Mouse (Mus musculus): ENCODE measurements around the gene B230104I21Rik. TPM values are rescaled to one million over a fixed set of nuclear protein-coding genes. Genes with fewer than 3 reads are reported as not detected.
A peak's percentile ranks its signal among the peaks of the same experiment; 100 is the strongest.

The B230104I21Rik gene
- polyA plus RNA-seq, 1 experiment from 2014 or later = not detected

DNA sequence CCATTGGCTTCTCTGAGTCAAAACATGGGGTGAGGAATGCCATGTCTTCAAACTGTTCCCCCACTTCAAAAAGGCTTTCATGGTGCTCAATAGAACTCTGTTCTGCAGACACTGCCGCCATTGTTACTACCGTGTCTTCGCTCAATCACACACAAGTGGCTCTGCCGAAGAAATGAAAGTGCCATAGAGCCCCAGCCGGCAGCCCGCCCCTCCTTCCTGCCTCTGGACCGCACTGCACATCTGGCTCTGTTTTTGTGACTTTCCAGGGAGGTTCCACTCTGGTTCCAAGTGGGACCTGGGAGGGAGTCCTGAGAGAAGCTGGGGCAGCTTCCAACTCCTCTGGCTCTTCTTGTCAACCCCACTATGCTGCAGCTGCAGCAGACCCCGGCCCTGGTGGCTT lies 49.3 kb downstream of the B230104I21Rik start:
- 65% methylated on average over 8 of the region's 8 CpGs for WGBS
- ATAC-seq (ENCODE audit: low FRiP score) = no peak

DNA sequence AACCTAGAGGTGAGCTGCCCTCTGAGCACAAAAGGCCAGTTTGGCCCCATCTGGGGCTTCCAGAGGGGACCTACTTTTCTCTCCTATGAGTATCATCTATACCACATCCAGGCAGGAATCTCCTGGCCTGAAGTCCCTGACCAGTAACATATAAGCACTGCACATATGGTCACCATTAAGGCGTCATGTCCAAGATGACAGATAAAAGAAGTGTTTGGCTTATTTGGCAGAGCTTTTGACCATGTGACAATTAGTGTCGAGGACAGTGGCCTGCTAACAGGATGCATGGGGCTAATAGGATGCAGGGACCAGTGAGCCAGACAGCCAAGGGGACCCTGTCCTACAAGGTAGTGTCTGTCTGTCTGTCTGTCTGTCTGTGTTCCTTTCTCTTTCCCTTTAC lies 50.0 kb downstream of the B230104I21Rik start:
- Histone ChIP-seq H3K9me3 (ENCODE audit: control insufficient read depth, low read length) (no peaks in the 10 kb centered on the region), H3K27ac (no peak overlapping the region), H3K4me3 (replicated peaks; ENCODE audit: low read length) (no peak overlapping the region), H3K4me2 (replicated peaks) (no peak overlapping the region), H3K4me1 (replicated peaks; ENCODE audit: control insufficient read depth, insufficient read depth, low read length) (peaks cover 18% of the 10 kb centered on the region), H3K27me3 (ENCODE audit: control insufficient read depth, insufficient read depth, low read length) (no peaks in the 10 kb centered on the region), H3K36me3 (replicated peaks; ENCODE audit: control insufficient read depth, insufficient read depth) (no peaks in the 10 kb centered on the region), H3K9ac (no peak overlapping the region)
- ATAC-seq (ENCODE audit: low FRiP score) (no peak), DNase-seq (ENCODE audit: low spot score) (no peak)
- 75% methylated on average over 2 of the region's 2 CpGs for WGBS

More for the DNA sequence above, 49.3 kb downstream of the B230104I21Rik start:
- no peaks in the 10 kb centered on the region for H3K27me3 ChIP-seq (ENCODE audit: control insufficient read depth, insufficient read depth, low read length)
- no peaks in the 10 kb centered on the region for H3K9me3 ChIP-seq (ENCODE audit: control insufficient read depth, low read length)
- H3K9ac ChIP-seq = no peak overlapping the region
- peaks cover 11% of the 10 kb centered on the region for H3K4me1 ChIP-seq (replicated peaks; ENCODE audit: control insufficient read depth, insufficient read depth, low read length)
- H3K36me3 ChIP-seq (replicated peaks; ENCODE audit: control insufficient read depth, insufficient read depth) = no peaks in the 10 kb centered on the region
- no peak overlapping the region for H3K4me2 ChIP-seq (replicated peaks)
- no peak overlapping the region for H3K27ac ChIP-seq
- no peak for DNase-seq (ENCODE audit: low spot score)
- no peak overlapping the region for H3K4me3 ChIP-seq (replicated peaks; ENCODE audit: low read length)

DNA sequence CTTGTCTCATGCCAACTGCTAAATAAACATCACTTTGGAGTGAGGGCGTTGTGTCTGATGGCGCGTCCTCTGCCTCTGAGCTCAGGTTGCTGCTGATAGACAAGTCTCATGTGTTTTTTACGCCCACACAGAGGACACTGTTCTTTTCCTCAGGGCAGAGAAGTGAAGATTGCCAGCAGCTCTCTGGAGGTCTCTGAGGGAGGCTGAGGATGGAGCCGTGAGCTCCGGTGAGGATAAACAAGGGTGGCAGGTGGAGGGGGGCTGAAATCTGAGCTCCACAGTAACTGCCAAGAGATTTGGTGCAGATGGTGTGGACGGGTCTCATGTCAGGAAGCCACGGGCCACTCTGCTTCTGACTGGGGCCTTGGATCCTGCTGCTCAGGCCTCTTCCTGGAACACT lies 50.9 kb downstream of the B230104I21Rik start:
- Histone ChIP-seq H3K4me2 (replicated peaks) (no peak overlapping the region), H3K27ac (no peak overlapping the region), H3K4me3 (replicated peaks; ENCODE audit: low read length) (no peak overlapping the region), H3K4me1 (replicated peaks; ENCODE audit: control insufficient read depth, insufficient read depth, low read length) (peaks cover 26% of the 10 kb centered on the region), H3K9ac (no peak overlapping the region), H3K27me3 (ENCODE audit: control insufficient read depth, insufficient read depth, low read length) (no peaks in the 10 kb centered on the region), H3K36me3 (replicated peaks; ENCODE audit: control insufficient read depth, insufficient read depth) (no peaks in the 10 kb centered on the region), H3K9me3 (ENCODE audit: control insufficient read depth, low read length) (no peaks in the 10 kb centered on the region)
- DNase-seq (ENCODE audit: low spot score) (no peak), ATAC-seq (ENCODE audit: low FRiP score) (no peak)
- 40% methylated on average over 8 of the region's 8 CpGs for WGBS

DNA sequence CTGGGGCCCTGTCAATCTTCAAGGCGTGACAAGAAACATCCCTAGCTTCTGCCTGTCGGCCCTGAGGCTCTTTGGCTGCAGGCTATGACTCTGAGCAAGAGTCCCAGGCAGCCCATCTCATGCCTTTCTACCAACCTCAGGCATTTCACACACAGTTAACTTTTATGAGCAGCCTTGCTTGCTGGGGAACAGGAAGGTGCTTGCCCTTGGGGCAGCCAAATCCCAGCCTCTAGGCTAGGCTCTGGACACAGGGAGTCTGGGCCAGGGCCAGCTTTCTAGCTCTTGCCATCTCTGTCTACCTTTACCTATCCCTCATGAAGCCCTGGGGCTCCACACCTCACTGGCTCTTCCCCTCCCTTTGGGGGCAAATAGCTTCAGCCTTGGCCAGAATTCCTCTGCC lies 53.7 kb downstream of the B230104I21Rik start:
- ATAC-seq (ENCODE audit: low FRiP score) = no peak
- no peaks in the 10 kb centered on the region for H3K9me3 ChIP-seq (ENCODE audit: control insufficient read depth, low read length)
- no peak overlapping the region for H3K4me3 ChIP-seq (replicated peaks; ENCODE audit: low read length)
- no peak for DNase-seq (ENCODE audit: low spot score)
- no peak overlapping the region for H3K9ac ChIP-seq
- H3K4me1 ChIP-seq (replicated peaks; ENCODE audit: control insufficient read depth, insufficient read depth, low read length) = peaks cover 42% of the 10 kb centered on the region
- no peak overlapping the region for H3K4me2 ChIP-seq (replicated peaks)
- WGBS = 84% methylated on average over 2 of the region's 2 CpGs
- no peaks in the 10 kb centered on the region for H3K27me3 ChIP-seq (ENCODE audit: control insufficient read depth, insufficient read depth, low read length)
- no peak overlapping the region for H3K27ac ChIP-seq
- no peaks in the 10 kb centered on the region for H3K36me3 ChIP-seq (replicated peaks; ENCODE audit: control insufficient read depth, insufficient read depth)

DNA sequence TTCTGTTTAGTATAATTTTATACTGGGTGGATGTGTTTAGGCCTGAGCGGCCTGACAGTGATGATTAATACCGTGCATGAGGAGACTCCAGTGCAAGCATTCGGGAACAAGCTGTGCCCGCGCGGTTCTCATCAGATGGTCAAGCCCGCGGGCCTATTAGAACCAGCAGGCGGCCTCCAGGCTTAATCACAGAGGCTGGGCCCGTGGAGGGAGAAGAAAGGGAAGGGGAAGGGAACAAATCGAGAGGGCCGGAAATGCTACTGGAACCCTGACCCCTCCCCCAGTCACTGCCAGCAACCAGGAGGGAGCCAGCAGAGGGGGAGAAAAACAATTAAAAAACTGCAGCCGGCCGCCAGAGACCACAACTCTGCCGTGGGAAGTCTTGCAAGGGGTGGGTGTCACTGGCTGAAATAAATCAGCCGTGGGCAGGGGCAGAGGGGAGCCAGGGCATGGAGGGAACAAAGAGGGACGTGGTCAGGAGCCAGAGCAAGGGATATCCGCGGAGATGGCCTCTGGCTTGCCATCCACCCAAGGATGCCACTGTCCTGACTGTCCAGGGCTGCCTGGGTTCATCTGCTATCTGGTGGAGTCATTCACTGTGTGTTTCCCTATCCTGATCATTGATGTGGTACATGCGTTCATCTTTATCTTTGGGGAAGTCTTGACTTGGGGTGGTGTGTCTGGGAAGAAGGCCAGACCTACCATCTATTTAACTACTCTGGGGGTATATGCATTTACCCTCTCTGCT lies 54.6 kb downstream of the B230104I21Rik start:
- Histone ChIP-seq H3K9ac (no peak overlapping the region; the same call in 1 of the 2 replicates), H3K4me3 (replicated peaks; ENCODE audit: low read length) (no peak overlapping the region), H3K27ac (peak overlapping the region; percentile 63), H3K4me1 (replicated peaks; ENCODE audit: control insufficient read depth, insufficient read depth, low read length) (peaks cover 42% of the 10 kb centered on the region), H3K27me3 (ENCODE audit: control insufficient read depth, insufficient read depth, low read length) (no peaks in the 10 kb centered on the region), H3K36me3 (replicated peaks; ENCODE audit: control insufficient read depth, insufficient read depth) (no peaks in the 10 kb centered on the region), H3K4me2 (replicated peaks) (no peak overlapping the region), H3K9me3 (ENCODE audit: control insufficient read depth, low read length) (no peaks in the 10 kb centered on the region)
- DNase-seq (ENCODE audit: low spot score) (peak; percentile 54), ATAC-seq (ENCODE audit: low FRiP score) (peak; percentile 44; the same call in 1 of the 2 replicates)
- 7% methylated on average over 20 of the region's 20 CpGs for WGBS

DNA sequence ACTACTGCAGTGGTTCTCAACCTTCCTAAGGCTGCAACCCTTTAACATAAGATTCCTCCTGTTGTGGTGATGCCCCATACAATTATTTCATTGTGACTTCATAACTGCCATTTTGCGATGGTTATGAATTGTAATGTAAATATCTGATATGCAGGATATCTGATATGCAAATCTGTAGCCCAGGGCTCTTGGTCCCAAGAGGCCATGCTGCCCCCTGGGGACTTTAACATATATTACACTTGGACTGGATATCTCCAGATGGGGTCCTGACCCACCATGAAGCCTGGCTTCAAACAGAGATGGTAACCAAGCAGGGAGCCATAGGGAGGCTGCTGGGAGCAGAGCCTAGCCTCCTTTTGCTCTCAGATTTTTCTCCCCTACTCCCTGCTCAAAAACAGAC lies 56.7 kb downstream of the B230104I21Rik start:
- Histone ChIP-seq H3K9ac (no peak overlapping the region), H3K27ac (no peak overlapping the region), H3K4me2 (replicated peaks) (no peak overlapping the region), H3K36me3 (replicated peaks; ENCODE audit: control insufficient read depth, insufficient read depth) (no peaks in the 10 kb centered on the region), H3K4me3 (replicated peaks; ENCODE audit: low read length) (no peak overlapping the region), H3K27me3 (ENCODE audit: control insufficient read depth, insufficient read depth, low read length) (no peaks in the 10 kb centered on the region), H3K9me3 (ENCODE audit: control insufficient read depth, low read length) (no peaks in the 10 kb centered on the region), H3K4me1 (replicated peaks; ENCODE audit: control insufficient read depth, insufficient read depth, low read length) (peaks cover 37% of the 10 kb centered on the region)
- DNase-seq (ENCODE audit: low spot score) = no peak
- WGBS = 76% methylated on average over 1 of the region's 1 CpGs
- ATAC-seq (ENCODE audit: low FRiP score) = no peak

DNA sequence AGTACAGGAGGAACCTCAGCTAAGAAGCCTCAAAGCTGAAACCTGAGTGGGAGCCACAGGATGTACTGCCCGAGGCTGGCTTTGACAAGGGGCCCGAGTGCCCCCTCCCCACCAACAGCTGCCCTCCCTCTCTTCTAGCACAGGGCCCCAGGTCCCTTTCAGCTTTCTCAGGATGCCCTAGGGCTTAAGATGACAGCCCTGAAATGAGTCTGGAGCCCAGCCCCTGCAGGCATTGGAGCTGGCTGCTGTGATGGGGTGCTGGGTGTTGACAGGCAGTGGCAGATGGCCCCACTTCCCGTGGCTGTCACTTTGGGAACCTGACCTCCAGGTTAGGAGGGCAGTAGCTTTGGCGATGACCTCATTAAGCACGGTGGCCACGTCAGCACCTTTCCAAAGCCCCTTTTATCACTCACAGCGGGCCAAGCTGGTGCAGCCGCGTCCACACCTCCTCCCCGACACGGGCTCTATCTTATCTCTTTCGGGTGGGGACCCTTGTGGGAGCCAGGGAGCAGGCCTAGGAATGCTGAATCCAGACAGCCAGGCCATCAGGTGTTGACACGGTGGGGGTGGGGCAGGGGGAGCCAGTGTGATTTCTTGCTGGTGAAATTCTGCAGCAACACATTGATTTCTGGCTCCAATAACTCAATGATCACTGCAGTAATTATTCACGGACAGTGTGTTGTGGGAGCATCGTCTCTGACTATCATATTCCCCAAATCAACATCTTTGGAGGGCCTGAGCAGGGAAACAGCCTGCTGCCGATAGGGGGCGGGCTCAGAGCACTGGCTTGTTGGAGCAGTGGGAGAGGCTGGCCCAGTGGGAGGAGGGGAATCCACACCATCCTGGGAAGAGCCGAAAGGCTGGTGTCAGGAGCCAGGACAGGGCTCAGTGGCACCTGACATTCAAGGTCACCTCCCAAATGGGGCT lies 57.5 kb downstream of the B230104I21Rik start:
- H3K27ac ChIP-seq = no peak overlapping the region
- H3K4me2 ChIP-seq (replicated peaks) = no peak overlapping the region
- H3K36me3 ChIP-seq (replicated peaks; ENCODE audit: control insufficient read depth, insufficient read depth) = no peaks in the 10 kb centered on the region
- H3K9me3 ChIP-seq (ENCODE audit: control insufficient read depth, low read length) = no peaks in the 10 kb centered on the region
- WGBS = 29% methylated on average over 18 of the region's 18 CpGs
- H3K27me3 ChIP-seq (ENCODE audit: control insufficient read depth, insufficient read depth, low read length) = no peaks in the 10 kb centered on the region
- no peak for DNase-seq (ENCODE audit: low spot score)
- 0 out of 2 replicates have a peak, but pooled peaks have one; percentile 31 for ATAC-seq (ENCODE audit: low FRiP score)
- H3K4me3 ChIP-seq (replicated peaks; ENCODE audit: low read length) = no peak overlapping the region
- H3K4me1 ChIP-seq (replicated peaks; ENCODE audit: control insufficient read depth, insufficient read depth, low read length) = peaks cover 37% of the 10 kb centered on the region
- no peak overlapping the region for H3K9ac ChIP-seq

DNA sequence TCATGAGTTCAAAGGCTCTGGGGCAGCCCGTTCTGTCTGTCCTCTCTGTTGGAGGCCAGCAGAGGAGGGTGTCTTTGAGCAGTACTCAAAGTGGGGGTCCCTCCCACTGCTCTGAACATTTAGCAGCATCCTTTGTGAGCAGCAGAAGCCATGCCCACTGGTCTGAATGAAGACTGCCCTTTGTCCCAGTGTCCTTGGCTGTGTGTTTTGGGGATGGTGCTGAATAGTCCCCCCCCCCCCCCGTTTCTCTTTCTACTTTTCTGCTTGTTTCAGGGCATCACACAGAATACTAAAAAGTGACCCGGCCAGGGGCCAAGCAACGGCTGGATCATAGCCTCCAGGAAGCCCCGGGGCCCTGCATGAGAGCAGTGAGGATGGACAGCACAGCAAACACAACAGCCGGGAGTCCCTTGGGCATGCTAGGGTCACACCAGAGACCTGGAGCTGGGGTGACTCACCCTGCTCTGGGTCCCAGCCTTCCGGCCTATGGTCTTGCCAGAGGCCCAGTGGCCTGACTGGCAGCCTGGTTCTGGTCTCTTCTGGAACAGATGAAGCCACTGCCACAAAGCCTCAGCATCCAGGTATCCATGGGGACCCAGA lies 58.3 kb downstream of the B230104I21Rik start:
- 43% methylated on average over 7 of the region's 7 CpGs for WGBS
- Histone ChIP-seq H3K4me3 (replicated peaks; ENCODE audit: low read length) (no peak overlapping the region), H3K4me1 (replicated peaks; ENCODE audit: control insufficient read depth, insufficient read depth, low read length) (peaks cover 37% of the 10 kb centered on the region), H3K4me2 (replicated peaks) (no peak overlapping the region), H3K27ac (no peak overlapping the region), H3K27me3 (ENCODE audit: control insufficient read depth, insufficient read depth, low read length) (no peaks in the 10 kb centered on the region), H3K36me3 (replicated peaks; ENCODE audit: control insufficient read depth, insufficient read depth) (no peaks in the 10 kb centered on the region), H3K9ac (no peak overlapping the region), H3K9me3 (ENCODE audit: control insufficient read depth, low read length) (no peaks in the 10 kb centered on the region)
- DNase-seq (ENCODE audit: low spot score) = no peak
- 0 out of 2 replicates have a peak, but pooled peaks have one; percentile 5 for ATAC-seq (ENCODE audit: low FRiP score)
